Mouse (Mus musculus) left cerebral cortex, adult 11 months (tissue): ENCODE results near the gene Pcnx.

Experiments used
- DNase-seq: peaks from one replicate; pipeline ENCODE4 v3.0.0; 2022; ENCODE audit warnings: low spot score

The Pcnx gene

DNA sequence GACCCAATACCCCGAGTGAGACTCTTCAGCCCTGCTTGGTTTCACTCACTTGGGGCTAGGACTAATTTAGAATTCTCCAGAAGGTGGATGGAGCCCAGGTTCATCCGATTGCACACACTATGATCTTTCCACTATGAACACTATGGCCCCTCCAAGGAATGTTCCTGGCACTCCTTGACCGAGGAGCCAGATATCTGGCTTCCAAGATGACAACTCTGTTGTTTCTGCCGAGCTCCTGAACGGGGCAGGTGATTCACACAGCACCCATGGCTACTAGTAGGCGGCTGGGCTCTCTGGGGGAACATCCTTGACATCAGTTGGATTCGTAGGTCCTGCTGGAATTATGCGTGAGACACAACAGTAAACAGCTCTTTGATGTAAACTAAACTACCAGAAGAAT is 4.8 kb upstream of the Pcnx start:
- no peak for DNase-seq

DNA sequence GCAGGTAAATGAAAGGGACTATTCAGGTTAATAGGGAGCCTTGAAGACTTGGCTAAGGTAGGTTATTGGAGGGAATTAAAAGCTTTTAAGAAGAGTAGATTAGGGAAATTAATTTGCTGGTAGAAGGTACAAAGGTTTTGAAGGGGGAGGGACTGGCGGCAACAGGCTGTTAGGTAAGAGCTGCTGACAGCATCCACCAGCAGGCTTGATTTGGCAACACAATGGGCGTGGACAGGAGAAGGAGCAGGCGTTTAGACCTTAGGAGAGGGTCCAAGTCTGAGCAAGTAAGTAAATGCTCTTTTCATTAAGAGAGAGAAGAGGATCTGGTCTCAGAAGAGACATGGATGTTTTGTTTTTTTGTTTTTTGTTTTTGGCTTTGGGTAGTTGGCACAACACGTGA is 3.1 kb upstream of the Pcnx start:
- no peak for DNase-seq

DNA sequence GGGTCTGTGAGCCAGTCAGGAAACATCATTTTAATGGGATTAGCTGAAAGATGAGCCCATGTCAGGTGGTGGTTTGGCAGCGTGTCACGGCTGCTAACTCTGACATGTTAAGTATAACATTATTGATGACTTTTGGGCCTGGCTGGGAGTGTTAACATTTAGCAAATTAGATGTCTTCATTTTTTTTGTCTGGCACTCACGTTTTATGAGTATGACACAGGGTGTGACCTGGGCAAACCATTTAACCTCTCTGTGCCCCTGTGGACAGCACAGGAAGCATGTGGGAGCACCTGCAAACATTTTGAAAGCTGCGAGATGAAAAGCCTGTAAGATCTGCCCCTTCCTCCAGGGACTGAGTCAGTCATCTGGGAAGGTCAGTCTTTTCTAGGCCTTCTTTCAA is 2.6 kb upstream of the Pcnx start:
- no peak for DNase-seq

DNA sequence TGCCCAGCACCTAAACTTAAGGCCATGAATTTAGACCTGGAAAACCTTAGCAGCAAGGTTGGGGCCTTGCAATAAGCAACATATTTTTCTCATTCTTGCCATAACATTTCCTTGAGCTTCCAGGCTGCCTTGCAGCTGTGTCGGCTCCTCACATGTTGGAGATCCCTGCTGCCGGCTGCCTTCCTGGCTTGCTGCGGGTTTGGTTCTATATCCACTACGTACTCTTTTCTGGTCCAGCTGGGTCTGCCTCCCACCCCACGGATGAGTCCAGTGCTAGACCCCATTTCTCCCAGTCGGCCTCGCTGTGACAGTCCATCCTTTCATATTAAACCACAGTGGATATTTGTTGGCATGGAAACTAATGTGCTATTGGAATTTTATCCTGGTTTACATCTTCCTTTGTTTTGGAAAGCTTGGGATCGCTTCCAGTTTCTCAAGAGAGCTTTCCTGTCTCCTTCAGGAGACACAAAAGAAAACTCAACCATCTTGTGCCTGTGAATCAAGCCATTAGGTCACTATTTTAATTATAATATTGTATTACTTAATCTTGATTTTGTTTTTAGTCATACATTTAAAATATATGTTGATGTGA is 1.7 kb upstream of the Pcnx start:
- no peak for DNase-seq

DNA sequence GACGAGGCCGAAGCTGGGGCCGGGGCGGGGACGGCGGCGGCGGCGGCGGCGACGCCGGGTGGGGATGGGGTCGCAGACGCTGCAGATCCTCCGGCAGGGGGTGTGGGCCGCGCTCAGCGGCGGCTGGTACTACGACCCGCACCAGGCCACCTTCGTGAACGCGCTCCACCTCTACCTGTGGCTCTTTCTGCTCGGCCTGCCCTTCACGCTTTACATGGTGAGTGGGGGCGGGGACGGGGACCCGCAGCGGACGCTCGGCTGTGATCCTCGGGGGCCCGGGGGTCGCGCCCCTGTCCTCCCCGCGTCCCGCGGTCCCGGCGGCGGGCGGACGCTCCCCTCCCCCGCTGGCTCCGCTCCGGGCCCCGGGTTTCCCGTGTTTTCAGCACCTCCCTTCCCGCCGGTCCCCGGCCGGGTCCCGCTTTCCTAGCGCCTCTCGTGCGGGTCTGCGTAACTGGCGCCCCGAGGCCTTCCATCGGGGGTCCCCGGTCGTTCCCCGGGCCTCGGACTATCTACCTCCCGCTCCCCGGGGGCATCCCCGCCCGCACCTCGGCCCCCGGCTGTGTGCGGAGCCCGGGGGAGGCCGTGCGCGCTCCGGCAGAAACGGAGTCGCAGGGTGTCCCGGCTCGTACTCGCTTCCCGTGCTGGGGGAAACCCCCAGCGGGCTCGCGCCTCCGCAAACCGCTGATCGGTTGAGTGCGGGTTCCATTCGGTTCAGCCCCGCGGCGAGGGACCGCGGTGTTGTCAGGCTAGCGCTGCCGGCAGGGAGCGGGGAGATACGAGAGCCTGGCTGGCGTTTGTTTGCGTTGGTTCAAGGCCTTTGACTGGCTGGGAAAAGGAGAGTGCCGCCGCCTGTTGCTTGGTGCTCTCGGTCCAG is 722 bp downstream of the Pcnx start:
- DNase-seq: no peak

DNA sequence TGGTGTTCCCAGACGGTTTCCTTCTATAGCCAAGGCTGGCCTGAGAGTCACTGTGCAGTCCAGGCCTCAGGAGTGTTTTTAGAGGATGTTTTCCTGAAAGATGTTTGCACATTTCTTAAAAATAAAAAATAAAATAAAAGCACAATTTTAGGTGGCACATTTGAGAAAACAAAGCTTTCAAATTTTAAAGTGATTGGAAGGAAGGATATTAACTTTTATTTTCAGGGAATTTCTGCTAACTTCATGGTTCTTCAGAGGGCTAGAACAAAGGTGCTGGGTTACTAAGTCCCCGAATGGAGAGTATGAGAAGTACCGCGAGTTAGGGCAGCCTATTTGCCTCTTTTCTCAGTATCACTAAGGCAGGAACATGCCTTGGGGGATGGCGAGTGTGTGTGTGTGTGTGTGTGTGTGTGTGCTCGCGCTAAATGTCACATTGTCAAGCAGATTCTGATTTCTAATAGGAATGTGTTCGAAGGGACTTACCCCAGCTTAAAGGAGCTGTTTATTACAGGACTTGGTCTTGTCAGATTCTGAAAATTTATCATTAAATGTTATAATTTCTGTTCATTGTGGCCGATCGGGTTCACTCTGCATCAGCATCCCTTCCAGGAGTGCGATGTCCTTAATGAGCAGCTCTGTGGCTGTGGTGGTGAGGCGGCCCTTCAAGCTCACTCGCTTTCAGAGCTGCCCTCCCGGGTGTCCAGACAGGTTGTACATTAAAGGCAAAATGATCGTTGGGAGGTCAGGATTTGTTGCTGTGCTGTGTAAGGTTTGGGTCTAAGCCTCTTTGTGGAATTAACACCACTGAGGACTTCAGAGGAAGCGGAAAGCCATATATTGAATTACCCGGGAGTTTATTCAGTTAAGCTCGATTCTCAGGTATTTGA is 1.6 kb downstream of the Pcnx start:
- DNase-seq: no peak

DNA sequence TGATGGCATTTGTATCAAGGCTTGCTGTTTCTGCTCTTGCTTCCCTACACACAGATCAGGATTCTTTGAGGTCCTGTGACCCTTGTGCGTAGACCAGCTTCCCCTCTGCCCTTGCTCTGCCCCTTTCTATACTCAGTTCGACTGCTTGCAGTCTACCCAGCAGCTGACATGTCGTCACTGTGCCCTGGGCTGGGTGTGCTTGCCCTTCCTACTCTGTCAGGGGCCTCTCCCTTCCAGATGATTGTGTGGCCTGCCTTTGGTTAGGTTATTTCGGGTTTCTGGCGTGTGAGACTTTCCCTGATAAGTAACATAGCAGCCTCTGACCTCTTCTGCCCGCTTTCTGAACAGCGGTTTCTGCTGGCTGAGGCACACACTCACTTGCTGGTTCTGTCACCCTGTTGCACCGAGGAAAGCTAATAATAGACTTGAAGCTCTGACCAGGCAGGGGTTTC is 2.6 kb downstream of the Pcnx start:
- DNase-seq: no peak

DNA sequence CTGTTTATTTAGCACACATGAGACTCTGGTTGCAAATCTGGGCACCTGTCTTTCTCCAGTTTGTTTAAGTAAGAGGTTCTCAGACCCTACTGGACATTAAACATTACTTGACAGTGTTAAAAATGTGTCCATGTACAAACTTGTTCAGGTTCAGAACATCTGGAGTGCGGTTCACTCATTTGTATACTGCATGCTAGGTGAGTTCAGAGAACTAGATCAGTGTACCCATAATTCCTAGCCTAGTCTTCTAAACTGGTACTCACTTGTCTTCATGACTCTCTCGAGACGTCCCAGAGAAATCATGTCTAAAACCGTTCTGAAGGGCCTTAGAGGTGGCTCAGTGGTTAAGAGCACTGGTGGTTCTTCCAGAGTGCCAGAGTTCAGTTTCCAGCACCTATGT is 4.1 kb downstream of the Pcnx start:
- no peak for DNase-seq

DNA sequence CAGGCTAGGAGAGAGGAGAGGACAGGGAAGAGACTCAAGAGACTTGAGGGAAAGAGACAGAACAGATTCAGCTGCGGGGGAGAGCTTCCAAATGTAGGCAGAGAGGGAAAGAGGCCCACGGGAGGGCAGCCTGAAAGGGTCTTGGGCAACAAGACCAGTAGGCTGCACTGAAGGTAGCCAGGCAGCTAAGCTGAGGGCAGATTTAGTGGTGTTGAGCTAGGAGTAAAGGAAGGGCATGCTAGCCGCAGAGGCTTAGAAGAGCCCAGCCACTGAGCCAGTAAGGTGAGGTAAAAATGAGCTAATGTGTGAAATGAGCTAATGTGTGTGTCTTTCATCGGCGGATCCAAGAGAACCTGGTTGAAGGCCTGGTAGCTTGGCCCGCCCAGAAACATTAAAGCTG is 5.4 kb downstream of the Pcnx start:
- DNase-seq: no peak

DNA sequence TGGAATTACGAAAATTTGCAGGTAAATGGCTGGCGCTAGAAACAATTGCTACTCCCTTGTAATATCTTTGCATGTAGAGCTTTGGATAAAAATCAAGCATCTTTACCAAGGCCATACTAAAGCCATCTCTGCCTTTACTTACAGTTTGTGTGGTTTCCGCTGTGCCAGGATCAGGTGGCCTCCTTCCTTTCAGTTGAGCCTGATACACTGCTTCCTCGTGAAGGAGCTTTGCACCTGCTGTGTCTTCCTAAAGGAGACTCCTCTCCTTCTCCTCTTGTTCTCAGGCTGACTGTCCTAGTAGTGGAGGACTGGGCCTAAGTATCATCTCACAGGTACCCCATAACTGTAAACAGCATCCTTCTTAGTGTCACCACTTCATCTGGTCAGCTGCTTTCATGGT is 7.5 kb downstream of the Pcnx start:
- DNase-seq: no peak

DNA sequence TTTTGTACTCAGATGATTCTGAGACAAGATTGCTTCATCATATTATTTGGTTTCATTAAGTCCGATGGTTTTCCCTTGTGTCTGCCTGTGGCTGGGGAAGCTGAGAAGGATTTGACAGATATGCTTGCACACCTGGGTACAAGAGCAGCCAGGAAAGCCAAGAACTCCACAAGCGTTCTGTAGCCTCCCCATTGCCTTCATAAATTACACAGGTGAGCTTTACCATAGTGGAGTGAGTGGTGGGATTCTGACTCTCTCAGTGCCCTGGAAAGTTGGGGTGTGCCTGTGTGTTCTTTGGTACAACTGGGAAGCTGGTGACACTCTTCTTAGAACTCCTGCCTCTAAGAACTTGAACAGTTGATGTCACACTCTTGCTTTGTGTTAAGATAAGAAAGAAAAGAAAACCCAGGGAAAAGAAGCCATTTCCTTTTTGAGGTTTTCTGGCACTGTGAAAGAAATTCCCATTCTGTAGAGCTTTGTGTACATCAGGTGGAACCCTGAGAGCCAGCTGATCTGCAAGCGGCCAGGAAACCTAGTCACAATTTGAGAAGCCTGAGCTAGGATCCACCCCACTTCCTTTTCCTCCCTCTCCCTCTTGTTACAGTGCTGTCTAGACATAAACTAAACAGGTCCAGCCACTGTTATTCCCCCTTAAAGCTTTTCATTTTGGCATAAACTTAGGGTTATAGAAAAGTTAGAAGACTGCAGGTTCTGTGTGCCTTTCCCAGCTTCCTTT is 9.6 kb downstream of the Pcnx start:
- DNase-seq: no peak

DNA sequence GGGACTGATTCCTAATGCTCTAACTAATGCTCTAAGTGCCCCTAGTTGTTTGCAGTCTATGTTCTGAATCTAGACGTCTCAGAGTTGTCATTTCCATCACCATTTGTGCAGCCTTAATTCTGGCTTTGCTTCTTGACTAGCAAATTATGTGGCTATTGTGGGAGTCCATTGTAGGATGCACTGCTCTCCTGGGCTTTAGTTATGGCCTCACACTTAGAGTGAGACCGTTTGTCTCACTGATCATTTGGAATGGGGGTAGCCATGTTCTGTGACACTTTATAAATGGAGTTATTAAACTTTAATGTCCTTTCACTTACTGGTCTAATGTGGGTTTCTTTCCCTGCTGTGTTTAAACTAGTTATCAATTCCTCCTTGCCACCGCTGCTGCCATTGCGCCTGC is 13.5 kb downstream of the Pcnx start:
- no peak for DNase-seq

DNA sequence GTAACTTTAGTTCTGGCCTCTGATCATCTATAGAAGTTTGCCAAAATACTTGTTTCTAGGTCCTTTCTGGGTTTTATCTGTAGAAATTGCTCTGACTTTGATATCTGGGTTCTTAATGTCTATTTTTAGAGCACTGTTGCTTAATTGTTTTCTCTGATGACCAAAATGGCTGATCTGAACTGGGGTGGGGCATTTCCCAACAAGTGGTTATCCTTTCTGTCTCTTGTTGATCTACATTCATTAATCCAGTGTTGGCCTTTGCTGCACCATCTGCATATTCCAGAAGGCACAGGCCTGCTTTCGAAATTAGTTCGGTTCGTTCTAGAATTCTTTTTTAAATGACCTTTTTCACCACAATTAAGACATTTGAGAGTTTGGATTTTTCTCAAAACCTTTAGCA is 20.3 kb downstream of the Pcnx start:
- no peak for DNase-seq

DNA sequence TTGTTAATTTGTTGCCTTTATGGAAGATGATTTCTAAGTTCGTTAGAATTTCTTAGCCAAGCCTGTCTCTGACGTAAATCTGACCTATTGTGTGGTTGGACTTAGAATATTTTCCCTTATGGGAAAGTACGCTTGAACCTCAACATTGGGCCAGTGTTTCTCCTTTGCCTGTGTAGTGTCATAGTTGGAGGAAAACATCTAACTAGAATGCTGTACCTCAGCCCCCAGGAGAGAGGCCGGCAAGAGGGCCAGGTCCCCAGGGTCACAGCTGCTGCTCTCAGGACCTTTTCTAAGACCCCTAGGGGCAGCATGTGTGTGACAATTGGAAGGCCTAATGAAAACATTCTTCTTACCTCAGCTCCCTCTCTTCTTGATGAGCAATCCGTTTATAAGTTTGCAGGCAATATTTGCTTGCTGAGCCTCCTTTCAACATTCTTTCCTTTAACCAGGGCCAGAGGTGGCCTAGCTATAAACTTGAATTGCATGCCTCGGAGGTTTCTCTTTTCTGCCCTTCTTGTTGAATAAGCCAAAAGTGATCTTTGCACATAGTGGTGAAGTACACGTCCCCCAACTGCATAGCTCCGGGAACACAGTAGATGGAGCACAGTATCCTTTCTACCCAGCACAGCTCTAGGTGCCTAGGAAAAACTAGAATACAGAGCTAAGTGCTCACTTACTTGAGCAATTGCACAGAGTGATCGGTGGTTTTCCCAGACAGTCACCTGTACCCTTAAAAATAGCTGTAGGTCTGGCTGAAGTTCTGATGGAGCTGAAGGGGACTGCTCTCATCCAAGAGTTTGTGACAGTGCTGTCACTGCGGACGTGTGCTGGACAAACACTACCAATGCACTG is 23.7 kb downstream of the Pcnx start:
- DNase-seq: no peak

DNA sequence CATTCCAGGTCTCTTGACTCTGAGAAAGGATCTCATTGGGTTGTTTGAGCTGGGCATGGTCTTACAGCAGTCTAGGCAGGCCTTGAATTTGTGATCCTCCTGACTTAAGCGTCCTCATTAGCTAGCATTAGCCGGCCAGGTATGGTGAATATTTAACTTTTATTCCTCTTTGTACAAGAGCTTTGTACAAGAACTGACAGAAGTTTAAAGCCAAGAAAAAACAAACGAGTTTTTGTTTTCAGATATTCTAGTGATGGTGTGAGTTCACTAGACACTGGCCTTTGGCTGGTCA is 24.2 kb downstream of the Pcnx start:
- no peak for DNase-seq

DNA sequence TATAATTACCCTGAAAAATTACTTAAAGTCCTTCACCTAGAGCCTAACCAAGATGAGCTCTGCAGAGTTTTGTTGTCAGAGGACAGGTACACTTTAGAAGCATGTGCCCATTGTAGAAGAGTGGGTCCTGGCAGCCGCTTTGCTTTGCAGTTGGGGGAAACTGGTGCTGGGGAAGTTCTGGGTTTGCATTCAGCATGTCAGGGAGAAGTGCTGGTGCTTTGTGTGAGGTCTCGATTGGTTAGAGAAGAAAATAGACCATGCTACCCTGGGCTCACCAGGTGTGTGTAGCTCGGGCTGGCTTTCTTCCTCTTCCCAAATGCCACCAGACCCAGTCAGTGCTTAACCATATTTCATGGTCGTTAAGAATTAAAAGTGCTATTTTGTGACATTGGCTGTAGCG is 25.2 kb downstream of the Pcnx start:
- DNase-seq: no peak

DNA sequence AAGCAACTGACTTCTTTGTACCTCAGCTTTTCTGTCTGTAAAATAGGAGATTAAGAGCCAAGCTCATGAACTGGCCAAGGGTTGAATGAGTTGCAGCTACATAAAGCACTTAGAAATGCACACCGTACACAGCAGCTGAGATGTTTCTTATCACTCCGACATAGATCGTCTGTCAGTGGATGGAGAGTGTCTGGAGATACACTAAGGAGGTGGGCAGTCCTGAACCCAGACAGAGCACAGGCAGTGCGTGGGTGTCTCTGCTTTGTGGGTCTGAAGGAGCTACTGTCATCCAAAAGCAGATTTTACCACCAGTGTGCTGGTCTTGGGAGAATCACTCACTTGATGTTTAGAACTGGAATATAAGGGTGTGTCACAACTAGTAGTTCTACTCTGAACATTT is 26.2 kb downstream of the Pcnx start:
- DNase-seq: no peak

DNA sequence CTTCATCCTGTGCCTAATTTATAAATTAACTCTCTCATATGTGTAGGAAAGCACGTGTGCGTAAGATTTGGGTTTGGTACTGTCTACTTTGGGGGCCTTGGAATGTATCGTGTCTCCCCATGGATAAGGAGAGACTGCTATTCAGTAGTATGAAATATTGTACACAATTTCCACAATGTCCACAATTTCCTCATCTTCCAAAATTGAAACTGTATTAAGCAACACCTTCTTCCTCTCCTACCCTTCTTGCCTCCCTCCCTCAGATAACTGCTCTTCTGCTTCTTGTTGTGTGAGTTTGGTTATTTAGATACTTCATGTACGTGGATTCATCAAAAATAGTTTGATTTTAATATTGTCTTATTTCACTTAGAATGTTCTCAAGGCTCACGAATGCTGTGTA is 29.1 kb downstream of the Pcnx start:
- no peak for DNase-seq

DNA sequence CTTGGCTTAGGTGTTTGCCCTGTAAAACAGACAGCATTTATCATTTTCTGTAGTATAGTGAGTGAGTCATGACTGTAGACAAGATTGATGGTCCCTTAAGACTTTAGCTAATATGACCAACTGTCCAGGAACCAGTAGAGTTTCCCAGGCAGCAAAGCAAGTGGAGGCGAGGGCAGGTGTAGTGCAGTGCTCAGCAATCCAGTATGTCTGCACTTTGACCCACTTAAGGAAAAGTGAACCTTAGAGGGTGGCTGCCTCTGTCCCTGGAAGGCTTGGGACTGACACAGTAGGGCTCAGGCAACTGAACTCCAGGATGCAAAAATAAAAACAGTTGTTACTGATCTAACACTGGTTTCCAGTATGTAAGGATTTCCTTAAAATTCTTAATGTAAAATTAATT is 32.1 kb downstream of the Pcnx start:
- no peak for DNase-seq

DNA sequence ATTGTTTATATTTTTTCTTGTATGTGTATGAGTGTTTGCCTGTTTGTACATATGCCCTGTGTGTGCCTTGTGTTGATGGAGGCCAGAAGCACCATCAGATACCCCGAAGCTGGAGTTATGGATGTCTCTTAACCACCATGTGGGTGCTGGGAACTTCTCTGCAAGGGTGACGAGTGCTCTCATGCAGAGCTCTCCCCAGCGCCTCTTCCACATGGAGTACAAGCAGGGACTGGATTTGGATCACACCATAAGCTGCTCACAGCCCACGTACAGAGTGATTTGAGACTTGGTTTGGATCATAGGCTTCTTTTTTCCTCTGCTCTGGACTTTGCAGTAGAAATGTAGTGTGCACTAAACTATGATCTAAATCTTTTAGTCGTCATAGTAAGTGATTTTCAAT is 34.5 kb downstream of the Pcnx start:
- peak; percentile 29 for DNase-seq

DNA sequence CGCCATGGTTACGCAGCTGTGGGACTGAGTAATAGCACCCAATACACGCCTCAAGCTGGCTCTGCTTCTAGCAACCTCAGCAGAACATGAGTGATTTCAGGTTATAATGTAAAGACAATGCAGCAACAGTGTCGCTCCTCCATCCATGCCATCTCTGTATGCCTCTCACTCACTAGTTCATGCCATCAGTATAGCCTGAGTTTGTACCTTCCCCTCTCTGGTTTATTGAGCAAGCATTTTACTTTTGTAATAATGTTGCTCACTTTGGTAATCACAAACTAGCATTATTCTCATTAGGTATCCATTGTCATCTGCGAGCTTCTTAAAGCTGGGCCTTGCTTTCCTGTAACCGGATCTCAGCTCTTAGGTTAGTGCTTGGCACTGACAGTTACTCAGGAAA is 36.2 kb downstream of the Pcnx start:
- no peak for DNase-seq

DNA sequence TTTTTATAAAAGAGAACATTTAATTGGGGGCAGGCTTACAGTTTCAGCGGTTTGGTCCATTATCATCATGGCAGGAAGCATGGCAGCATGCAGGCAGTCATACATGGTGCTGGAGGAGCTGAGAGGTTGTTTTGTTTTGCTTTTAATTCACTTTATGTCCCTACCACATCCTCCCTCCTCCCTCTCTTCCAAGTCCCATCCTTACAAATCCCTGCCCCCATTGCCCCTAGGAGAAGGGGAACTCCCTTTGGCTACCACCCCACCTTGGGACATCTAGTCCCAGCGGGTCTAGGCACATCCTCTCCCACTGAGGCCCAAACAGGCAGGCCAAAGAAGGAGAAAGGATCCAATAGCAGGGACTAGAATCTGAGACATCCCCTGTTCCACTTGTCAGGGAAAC is 44.6 kb downstream of the Pcnx start:
- DNase-seq: no peak
